Mouse (Mus musculus): Measurements from ENCODE around the gene Adamts8.

DNA sequence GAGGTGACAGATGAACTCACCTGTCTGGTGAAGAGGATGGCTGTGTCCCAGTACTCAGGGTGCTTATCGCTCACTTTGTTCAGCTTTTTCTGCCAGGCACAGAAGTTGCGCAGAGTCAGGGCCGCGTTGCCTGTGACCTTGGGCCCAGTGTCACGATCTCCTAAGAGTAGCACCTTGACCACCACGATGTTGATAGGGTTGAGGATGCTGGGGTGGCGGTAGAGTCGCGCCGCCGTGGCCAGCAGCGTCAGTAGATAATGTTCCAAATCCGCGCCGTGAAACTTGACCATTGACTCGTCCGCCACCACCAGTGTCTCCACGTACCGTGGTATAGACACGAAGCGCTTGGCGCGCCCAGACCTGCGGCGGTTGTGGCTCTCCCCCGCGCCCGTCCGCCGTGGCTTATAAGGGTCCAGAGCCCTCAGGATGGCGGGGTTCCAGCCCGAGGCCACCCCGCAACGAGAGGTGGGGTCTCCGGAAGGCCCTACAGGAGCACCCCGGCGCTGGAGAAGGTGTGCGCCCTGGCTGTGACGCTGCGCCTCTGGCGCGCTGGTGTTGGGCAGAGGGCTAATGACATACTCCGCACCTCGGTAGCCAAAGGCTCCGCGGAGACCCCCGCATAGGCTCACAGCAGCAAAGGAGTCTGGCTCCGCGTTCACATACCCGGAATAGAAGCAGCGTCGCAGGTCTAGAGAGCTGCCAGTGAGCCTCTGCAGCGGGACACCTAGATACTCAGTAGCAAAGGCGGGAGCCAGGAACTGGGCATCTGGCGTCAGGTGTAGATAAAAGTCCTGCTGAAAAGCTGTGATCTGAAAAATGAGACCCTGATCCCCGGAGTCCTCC lies 20.9 kb upstream of the Adamts8 start:
- TF ChIP-seq CTCF (IDR thresholded peaks at IDR 0.05; ENCODE audit: low read depth, low read length), result no peak
- no peak for TF ChIP-seq EP300 (IDR thresholded peaks at IDR 0.05; ENCODE audit: insufficient read depth, low read depth, low read length)
- no peak for TF ChIP-seq POLR2A (IDR thresholded peaks at IDR 0.05; ENCODE audit: insufficient read depth, low read length)
